Mouse (Mus musculus): ENCODE measurements around the gene Aars2. TPM values are rescaled to one million over a fixed set of nuclear protein-coding genes. Genes with fewer than 3 reads are reported as not detected.

Gene Aars2
- polyA plus RNA-seq, 2 experiments = 3.3 to 4.6 TPM

DNA sequence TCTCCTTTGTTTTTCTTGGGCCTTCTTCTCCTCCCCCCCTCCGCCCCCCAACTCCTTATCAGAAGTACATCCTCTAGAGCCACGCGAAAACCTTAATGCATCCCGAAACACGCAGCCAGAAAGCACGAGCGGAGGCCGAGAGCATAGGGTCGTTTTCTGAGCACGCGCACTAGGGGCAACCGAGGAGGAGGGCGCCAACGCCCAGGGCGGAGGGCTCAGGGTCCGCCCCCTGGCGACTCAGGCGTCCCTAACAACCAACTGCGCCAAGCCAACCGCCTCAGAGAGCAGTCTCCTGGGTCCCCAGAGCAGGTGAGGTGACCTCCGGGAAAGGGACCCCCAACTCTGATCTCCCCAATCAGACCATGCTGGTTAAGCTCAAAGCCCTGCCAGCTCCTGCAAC, 16.6 kb downstream of the Aars2 start, which contains the start of gene Tcte1:
Gene Tcte1 (plus strand): TSS at position 172 of the 400 bp plus-strand sequence.
- Histone ChIP-seq H3K4me1 (replicated peaks; ENCODE audit: control insufficient read depth in 2 of 2, insufficient read depth in 2 of 2, low read length in 1 of 2) (peaks cover 0 to 4% of the 10 kb centered on the region in 2 experiments; a peak in 1 of 4 replicates), H3K36me3 (replicated peaks; ENCODE audit: control insufficient read depth, insufficient read depth, low read depth) (no peaks in the 10 kb centered on the region), H3K27me3 (ENCODE audit: control insufficient read depth, insufficient read depth, low read length) (no peaks in the 10 kb centered on the region), H3K4me2 (ENCODE audit: low read depth) (peak within 1 kb of the TSS; percentile 31), H3K9me3 (ENCODE audit: control insufficient read depth, low read length) (no peaks in the 10 kb centered on the region), H3K4me3 (ENCODE audit: insufficient read depth in 1 of 2, low read depth in 2 of 2, low read length in 2 of 2) (no peak within 1 kb of the TSS), H3K9ac (replicated peaks) (no peak within 1 kb of the TSS), H3K27ac (no peak within 1 kb of the TSS)
- under 1% methylated on average over 21 of the region's 21 CpGs for WGBS (ENCODE audit: insufficient replicate concordance)
- ATAC-seq (ENCODE audit: insufficient read depth) (no peak), DNase-seq (ENCODE audit: low read depth in 3 of 3, low spot score in 3 of 3) (no peak)
- TF ChIP-seq EP300 (IDR thresholded peaks at IDR 0.05; ENCODE audit: low read depth) = no peak
- no peak for TF ChIP-seq CTCF (IDR thresholded peaks at IDR 0.05; ENCODE audit: low read depth)

GRCm38 (mm10) chr17:45524961-45525360, 18.3 kb downstream of the Aars2 start:
- Histone ChIP-seq H3K4me1 (replicated peaks; ENCODE audit: control insufficient read depth in 2 of 2, insufficient read depth in 2 of 2, low read length in 1 of 2) (peaks cover 0 to 4% of the 10 kb centered on the region in 2 experiments; a peak in 1 of 4 replicates), H3K9ac (replicated peaks) (no peak overlapping the region), H3K9me3 (ENCODE audit: control insufficient read depth, low read length) (no peaks in the 10 kb centered on the region), H3K36me3 (replicated peaks; ENCODE audit: control insufficient read depth, insufficient read depth, low read depth) (no peaks in the 10 kb centered on the region), H3K27me3 (ENCODE audit: control insufficient read depth, insufficient read depth, low read length) (peaks cover 3% of the 10 kb centered on the region), H3K27ac (no peak overlapping the region), H3K4me3 (ENCODE audit: insufficient read depth in 1 of 2, low read depth in 2 of 2, low read length in 2 of 2) (no peak overlapping the region), H3K4me2 (ENCODE audit: low read depth) (no peak overlapping the region)
- whole genome bisulfite sequencing (ENCODE audit: insufficient replicate concordance) = 47% methylated on average over 4 of the region's 4 CpGs
- no peak for DNase-seq (ENCODE audit: low read depth in 3 of 3, low spot score in 3 of 3)
- TF ChIP-seq EP300 (IDR thresholded peaks at IDR 0.05; ENCODE audit: low read depth) (no peak), CTCF (IDR thresholded peaks at IDR 0.05; ENCODE audit: low read depth) (no peak)
- no peak for ATAC-seq (ENCODE audit: insufficient read depth)

DNA sequence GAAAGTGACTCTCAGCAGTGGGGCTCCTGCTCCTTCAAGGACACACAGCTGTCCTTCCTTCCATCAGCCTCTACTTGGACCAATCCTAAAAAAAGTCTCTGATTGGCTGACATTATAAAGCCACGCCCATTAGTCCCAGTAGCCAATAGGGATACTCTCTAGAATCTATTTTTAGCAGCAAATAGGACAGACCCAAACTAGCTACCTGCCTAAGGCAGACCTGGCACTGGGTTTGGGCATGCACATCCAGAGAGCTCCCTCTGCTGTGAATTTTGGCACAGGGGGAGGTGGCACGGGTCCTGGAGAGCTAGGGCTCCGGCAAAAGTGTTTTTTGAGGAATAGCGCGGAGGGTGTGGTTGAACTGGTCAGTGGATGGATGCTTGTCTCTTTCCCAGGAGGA, 19.9 kb downstream of the Aars2 start:
- peaks cover 3% of the 10 kb centered on the region for H3K27me3 ChIP-seq (ENCODE audit: control insufficient read depth, insufficient read depth, low read length)
- H3K9me3 ChIP-seq (ENCODE audit: control insufficient read depth, low read length) = no peaks in the 10 kb centered on the region
- WGBS (ENCODE audit: insufficient replicate concordance) = 30% methylated on average over 5 of the region's 5 CpGs
- no peak overlapping the region for H3K27ac ChIP-seq
- H3K9ac ChIP-seq (replicated peaks) = no peak overlapping the region
- no peak overlapping the region for H3K4me3 ChIP-seq (ENCODE audit: insufficient read depth in 1 of 2, low read depth in 2 of 2, low read length in 2 of 2)
- H3K4me2 ChIP-seq (ENCODE audit: low read depth) = no peak overlapping the region
- ATAC-seq (ENCODE audit: insufficient read depth) (no peak), DNase-seq (ENCODE audit: low read depth in 3 of 3, low spot score in 3 of 3) (no peak)
- TF ChIP-seq CTCF (IDR thresholded peaks at IDR 0.05; ENCODE audit: low read depth) (no peak), EP300 (IDR thresholded peaks at IDR 0.05; ENCODE audit: low read depth) (no peak)
- peaks cover 0 to 4% of the 10 kb centered on the region in 2 experiments; a peak in 1 of 4 replicates for H3K4me1 ChIP-seq (replicated peaks; ENCODE audit: control insufficient read depth in 2 of 2, insufficient read depth in 2 of 2, low read length in 1 of 2)
- H3K36me3 ChIP-seq (replicated peaks; ENCODE audit: control insufficient read depth, insufficient read depth, low read depth) = no peaks in the 10 kb centered on the region

DNA sequence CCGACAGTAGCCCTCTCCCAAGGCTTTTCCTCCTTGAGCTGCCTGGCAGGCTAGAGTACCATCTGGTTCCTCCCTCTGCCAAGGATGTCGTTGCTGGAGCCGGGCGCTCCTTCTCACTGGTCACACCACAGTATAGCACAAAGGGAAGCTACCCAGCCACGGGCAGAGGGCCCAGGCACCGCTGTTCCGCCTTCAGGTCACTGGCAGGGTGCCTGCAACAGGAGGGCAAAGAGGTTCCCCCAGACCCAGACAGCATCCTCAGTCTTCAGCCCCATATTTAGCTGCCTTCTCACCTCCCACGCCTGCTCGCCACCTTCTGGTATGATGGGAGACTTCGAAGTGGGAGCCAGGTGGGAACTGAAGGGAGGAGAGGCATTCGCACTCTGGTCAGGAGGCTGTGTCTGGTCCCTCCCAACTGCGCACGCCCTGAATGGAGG, 23.7 kb downstream of the Aars2 start:
- no peak overlapping the region for H3K4me3 ChIP-seq (ENCODE audit: insufficient read depth in 1 of 2, low read depth in 2 of 2, low read length in 2 of 2)
- 34% methylated on average over 13 of the region's 13 CpGs for WGBS (ENCODE audit: insufficient replicate concordance)
- H3K4me2 ChIP-seq (ENCODE audit: low read depth) = no peak overlapping the region
- no peaks in the 10 kb centered on the region for H3K9me3 ChIP-seq (ENCODE audit: control insufficient read depth, low read length)
- ATAC-seq (ENCODE audit: insufficient read depth) (no peak), DNase-seq (ENCODE audit: low read depth in 3 of 3, low spot score in 3 of 3) (no peak)
- no peak overlapping the region for H3K9ac ChIP-seq (replicated peaks)
- no peak overlapping the region for H3K27ac ChIP-seq
- H3K4me1 ChIP-seq (replicated peaks; ENCODE audit: control insufficient read depth in 2 of 2, insufficient read depth in 2 of 2, low read length in 1 of 2) = no peaks in the 10 kb centered on the region
- no peak for TF ChIP-seq EP300 (IDR thresholded peaks at IDR 0.05; ENCODE audit: low read depth)
- no peak for TF ChIP-seq CTCF (IDR thresholded peaks at IDR 0.05; ENCODE audit: low read depth)
- no peaks in the 10 kb centered on the region for H3K36me3 ChIP-seq (replicated peaks; ENCODE audit: control insufficient read depth, insufficient read depth, low read depth)
- peaks cover 16% of the 10 kb centered on the region for H3K27me3 ChIP-seq (ENCODE audit: control insufficient read depth, insufficient read depth, low read length)

DNA sequence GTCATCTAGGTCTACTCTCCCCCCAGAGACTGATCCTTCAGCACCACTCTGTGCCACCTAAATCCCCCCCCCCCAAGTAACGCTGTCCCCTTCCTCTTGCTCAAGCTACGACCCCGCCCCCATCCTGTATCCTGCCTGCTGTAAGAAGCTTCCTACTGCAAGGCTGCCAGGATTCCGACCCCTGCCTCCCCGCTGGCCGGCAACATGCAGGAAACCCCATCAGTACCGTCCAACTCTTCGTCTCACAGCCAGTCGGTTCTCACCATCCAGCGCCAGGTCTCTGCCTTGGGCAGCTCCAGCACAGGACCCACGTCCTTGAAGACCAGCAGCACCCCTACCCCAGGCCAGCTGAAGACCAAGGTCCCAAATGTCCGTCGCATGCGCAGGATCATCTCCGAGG, 26.3 kb downstream of the Aars2 start:
- ATAC-seq (ENCODE audit: insufficient read depth) (no peak), DNase-seq (ENCODE audit: low read depth in 3 of 3, low spot score in 3 of 3) (no peak)
- peaks cover 28% of the 10 kb centered on the region for H3K27me3 ChIP-seq (ENCODE audit: control insufficient read depth, insufficient read depth, low read length)
- no peak overlapping the region for H3K9ac ChIP-seq (replicated peaks)
- no peak for TF ChIP-seq EP300 (IDR thresholded peaks at IDR 0.05; ENCODE audit: low read depth)
- no peak for TF ChIP-seq CTCF (IDR thresholded peaks at IDR 0.05; ENCODE audit: low read depth)
- H3K4me3 ChIP-seq (ENCODE audit: insufficient read depth in 1 of 2, low read depth in 2 of 2, low read length in 2 of 2) = no peak overlapping the region
- H3K36me3 ChIP-seq (replicated peaks; ENCODE audit: control insufficient read depth, insufficient read depth, low read depth) = no peaks in the 10 kb centered on the region
- no peak overlapping the region for H3K4me2 ChIP-seq (ENCODE audit: low read depth)
- WGBS (ENCODE audit: insufficient replicate concordance) = 31% methylated on average over 15 of the region's 15 CpGs
- no peaks in the 10 kb centered on the region for H3K4me1 ChIP-seq (replicated peaks; ENCODE audit: control insufficient read depth in 2 of 2, insufficient read depth in 2 of 2, low read length in 1 of 2)
- H3K9me3 ChIP-seq (ENCODE audit: control insufficient read depth, low read length) = no peaks in the 10 kb centered on the region
- H3K27ac ChIP-seq = no peak overlapping the region
